Mouse (Mus musculus) c-Kit-positive CD71-negative TER-119-negative erythroid progenitor cells, embryonic 14.5 days (primary cell): ENCODE results near the gene Prrx1.

Experiments used
- DNase-seq: peaks from one replicate; pipeline ENCODE4 v3.0.0-alpha.2; 2013; ENCODE audit warnings: low read depth

Gene Prrx1

DNA sequence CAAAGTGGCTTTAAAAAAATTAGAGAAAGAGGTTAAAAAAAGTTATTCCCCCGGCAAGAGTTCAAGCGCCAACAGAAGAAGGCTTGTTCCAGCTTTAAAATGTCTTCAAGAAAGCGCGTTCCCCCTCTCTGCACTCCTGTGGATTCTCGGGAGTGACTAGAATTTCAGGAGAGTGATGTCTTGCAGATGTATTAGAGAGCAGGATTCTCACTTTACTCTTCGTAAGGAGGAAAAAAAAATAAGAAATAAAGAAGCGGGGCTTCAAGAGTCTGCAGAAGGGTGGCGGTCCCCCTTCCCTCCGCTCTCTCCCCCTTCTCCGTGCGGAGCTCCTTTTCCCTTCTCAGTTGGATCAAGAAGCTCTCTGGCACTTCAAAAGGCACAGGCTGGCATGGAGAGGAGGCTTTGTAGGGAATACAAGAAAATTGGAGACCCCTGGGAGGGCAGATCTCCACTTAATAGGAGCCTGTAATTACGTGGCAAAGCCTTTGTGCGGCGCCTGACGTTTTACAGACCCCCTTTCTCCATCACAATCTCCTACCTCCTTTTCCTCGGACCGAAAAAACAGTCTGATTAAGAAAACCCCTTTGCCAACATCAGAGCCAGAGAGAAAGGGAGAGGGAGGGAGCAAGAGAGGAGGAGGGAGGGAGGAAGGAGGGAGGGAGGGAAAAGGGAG, at the start of gene Prrx1:
Prrx1 (minus strand) TSS at position 610 of the 673 bp plus-strand sequence.
- DNase-seq = no peak

GRCm38 (mm10) chr1:163362202-163362601, 48.7 kb upstream of the Prrx1 start:
- DNase-seq = no peak

GRCm38 (mm10) chr1:163361376-163361775, 47.9 kb upstream of the Prrx1 start:
- DNase-seq = no peak

DNA sequence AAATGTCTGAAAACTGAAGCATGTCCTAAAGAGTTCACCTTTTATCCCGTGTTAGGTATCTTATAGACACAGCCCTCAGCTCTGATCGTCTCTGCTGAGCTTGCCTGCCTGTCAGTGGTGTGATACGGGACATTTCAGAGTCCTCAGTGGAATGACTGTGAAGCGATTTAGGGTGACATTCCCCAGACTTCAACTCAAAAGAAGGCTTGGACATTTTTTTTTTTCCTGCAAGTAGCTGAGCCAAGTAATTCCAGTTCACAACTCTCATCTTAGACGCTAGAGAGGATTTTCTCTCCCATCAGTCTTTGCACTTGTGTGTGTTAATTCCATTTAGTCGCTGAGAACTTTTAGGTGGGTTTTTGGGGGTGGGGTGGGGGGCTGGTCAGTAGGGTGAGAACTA, 47.3 kb upstream of the Prrx1 start:
- no peak for DNase-seq

- no peak for DNase-seq
These were observed 46.0 kb upstream of the Prrx1 start for GRCm38 (mm10) chr1:163359521-163359920.

DNA sequence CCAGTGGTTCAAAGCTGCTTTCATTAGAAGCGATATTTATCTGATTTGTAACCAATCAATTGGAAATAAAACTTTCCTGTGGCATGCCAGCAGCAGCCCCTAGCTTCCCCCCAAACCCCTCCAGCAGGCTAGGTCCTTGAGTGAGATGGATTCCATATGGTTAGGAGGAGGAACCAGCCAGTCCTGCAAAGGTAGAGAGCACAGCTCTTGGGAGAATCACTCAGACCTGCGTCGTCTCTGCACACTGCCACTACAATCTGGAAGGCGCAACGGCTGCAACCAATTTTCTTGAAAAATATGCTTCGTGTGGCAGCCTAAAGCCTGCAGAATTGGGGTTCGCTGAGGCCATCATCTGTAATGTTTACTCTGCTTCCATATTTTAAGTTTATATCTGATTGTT, 44.7 kb upstream of the Prrx1 start:
- no peak for DNase-seq

DNA sequence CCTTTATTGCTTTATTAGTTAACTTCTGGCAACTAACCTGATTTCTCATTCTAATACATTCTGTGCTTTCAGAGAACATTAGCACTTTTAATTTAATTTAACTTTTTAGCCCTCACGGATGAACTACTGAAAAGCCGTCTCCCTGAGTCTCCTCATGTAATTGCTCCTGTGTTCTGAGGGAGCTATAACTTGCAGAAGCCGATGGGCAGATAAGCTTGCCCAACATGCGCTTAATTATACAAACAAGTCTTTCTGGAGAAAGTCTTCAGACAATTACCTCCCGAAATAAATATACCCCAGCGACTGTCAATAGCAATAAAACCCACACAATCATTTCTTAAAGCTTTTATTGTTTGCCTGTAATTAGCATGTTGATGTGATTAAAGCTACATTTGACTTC, 44.2 kb upstream of the Prrx1 start:
- DNase-seq = no peak

DNA sequence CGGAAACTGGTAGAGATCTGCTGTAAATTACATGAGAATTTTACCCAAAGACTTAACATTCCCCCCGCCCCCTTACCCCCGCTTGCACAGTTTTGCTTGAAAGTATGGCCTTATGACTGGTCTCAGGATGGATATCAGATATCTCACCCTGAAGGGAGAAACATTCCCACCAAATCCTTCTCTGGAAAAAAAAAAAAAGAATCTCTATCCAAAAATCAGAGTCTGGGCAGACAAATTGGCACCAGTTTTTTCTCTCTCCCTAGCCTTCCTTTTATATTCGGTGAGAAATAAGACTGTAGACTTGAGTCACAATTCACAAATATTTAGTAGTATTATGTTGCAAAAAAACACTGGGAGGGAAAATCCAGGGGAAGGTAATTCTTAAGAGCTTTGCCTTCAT, 42.7 kb upstream of the Prrx1 start:
- no peak for DNase-seq

- DNase-seq = no peak
These were observed 42.2 kb upstream of the Prrx1 start for GRCm38 (mm10) chr1:163355626-163356156.

GRCm38 (mm10) chr1:163350988-163351387, 37.5 kb upstream of the Prrx1 start:
- no peak for DNase-seq

GRCm38 (mm10) chr1:163345541-163345940, 32.0 kb upstream of the Prrx1 start:
- DNase-seq = no peak

DNA sequence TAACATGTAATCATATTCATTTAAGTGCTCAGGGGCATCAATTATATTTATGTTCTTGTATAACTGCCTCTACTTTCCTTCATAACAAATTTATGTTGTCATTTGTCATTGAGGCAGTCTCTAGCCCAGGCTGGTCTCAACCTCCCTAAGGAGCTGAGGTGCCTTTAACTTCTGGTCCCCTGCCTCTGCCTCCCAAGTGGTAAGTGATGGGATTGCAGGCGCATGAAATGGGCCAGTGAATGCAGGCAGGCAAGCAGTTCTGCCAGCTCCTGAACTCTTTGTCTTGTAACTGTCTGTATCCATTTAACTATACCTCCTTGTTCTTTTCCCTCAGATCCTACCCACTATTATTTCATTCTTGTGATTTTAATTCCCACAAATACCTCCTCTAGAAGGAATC, 31.4 kb upstream of the Prrx1 start:
- no peak for DNase-seq

DNA sequence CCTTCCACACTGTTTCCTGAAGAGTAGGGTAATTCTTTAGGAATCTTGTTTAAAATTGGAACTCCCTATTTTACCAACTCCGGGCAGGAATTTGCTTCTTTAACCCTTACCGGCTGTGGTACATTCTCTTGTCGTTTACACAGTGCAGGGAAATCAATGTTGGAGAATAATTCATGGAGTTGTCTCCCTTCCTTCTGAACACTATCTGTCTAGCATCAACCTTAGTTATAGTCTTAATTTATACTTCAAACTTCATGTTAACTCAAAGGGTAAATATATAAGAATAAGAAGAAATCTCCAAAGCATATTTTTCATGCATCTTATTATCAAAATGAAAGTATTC, 25.7 kb upstream of the Prrx1 start:
- DNase-seq = no peak

DNA sequence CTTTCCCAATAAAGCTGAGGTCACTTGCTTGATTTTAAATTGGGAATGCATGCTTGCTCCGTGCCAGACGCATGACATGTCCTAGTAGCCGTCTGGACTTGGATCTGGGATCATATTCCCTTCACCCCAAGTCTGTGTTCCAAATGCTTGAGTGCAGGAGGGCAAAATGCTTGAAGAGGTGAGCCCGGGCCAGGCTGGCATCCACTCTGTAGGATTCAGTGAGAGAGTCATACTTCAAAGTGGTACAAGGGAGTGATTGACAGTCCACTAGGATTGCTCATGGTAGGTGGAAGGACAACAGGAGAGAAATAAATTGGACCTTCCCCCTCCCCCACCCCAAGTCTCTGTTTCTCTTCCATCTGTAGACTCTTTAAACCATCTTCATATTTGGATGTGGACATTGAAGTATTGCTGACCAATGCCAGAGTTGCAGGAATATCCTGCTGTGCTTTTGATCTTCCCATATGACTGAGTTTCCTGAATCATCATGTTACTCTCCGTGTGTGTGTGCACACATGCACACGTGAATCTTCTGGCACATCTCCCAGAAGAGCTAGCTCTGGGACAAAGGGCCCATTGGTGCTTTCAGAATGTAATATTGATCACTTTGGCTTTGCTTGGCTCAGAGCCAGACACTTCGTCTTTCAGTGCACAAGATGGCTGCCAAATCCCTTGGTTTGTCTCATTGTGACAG, 25.2 kb upstream of the Prrx1 start:
- no peak for DNase-seq

GRCm38 (mm10) chr1:163337821-163338220, 24.3 kb upstream of the Prrx1 start:
- no peak for DNase-seq

DNA sequence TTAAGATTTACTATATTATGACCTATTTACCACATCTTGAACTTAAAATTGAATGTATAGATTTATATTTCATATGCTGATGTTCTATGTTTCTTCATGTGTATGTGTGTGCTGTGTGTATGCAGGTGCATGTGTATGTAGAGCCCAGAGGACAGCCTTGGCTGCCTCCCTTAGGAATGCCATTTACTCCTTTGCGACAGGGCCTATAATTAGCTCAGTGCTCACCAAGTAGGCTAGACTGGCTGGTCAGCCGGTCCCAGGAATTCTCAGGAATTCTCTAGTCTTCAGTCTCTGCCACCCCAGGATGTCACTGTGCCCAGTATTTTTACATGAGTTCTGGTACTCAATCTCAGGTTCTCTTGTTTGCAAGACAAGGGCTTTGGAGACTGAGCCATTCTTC, 13.8 kb upstream of the Prrx1 start:
- DNase-seq = no peak

- no peak for DNase-seq
These were observed 6.4 kb upstream of the Prrx1 start for GRCm38 (mm10) chr1:163319669-163320571.

DNA sequence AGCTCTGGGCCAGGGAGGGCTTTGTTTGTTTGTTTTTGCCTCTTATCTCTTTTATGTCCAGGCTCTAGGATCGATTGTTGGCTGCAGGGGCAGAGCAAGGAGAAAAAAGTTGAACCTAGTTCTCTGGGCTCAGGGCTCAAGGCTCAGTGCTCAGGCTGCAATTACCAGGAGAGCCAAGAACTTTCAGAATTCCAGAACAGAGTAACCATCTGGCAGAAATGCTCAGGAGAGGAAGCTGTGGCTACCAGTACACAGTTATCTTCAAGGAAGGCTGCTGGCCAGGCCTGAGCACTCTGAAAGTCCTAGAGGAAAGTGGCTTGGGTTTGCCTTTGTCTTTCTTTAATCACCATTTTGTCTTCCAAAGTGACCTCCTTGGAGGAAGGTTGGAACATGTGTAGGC, 3.4 kb upstream of the Prrx1 start:
- no peak for DNase-seq

GRCm38 (mm10) chr1:163314829-163315301, 1.4 kb upstream of the Prrx1 start:
- no peak for DNase-seq

DNA sequence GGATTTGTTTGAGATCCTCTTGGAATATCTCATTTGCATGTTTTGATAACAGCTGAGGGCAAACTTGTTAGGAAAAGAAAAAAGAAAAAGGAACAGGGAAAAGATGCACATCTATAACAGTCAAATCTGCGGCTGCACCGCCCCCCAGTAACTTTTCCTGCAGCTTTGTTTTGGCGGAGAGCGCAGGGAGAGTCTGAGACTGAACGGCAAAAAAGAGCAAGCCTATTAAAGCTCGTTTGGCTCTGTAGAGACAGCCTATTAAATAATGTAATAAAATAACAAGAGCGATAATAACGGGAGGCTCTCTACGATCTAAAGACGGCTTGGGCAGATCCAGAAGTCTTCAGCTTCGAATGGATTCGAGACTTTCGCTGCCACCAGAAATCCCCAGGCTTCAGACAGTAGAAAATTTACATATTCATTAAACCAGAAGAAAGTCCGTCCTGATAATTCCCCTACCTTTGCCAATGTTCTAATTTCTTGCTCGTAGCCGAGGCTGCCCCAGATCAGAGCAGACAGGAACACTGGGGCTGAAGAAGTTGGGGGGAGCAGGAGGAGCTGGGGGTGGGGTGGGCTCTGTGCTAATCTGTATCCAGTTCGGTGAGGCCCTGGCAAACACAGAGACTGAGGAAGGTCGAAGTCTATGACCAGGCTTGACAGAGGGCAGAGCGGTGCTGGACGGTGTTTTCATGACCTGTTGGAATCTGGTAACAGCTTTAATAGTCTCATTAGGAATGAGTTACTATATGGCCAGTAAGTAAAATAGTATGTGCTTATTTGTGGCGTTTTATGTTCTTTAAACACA, 613 bp upstream of the Prrx1 start:
- DNase-seq = no peak
